Mouse (Mus musculus) lung, postnatal 0 days (tissue): ENCODE measurements at regions not wholly inside any gene's neighbourhood (a gene's known extent, or its start where the extent isn't known, plus 50 kb on each side); places are given as distances from the start of the nearest gene placed in this dataset.

Experiments used
- ATAC-seq: fragments of 200-750 bp; cut with Nextera tagmentation; 2 replicates; pipeline ENCODE4 v1.8.0; 2017; ENCODE audit warnings: moderate library complexity
- DNase-seq: peaks from one replicate; pipeline ENCODE4 v3.0.0-alpha.2; 2016; ENCODE audit warnings: low spot score
- H3K27ac ChIP-seq: fragments of 300-500 bp; sonication (generic); 2 replicates; pipeline ENCODE4 v1.5.1; 2014; ENCODE audit warnings: antibody characterized with exemption, mild to moderate bottlenecking, low read length, mixed read lengths
- H3K27me3 ChIP-seq: fragments of 300-500 bp; sonication (generic); replicated peaks from 2 replicates; pipeline ENCODE4 v1.6.1; 2014; ENCODE audit warnings: low read length, mixed read lengths; ENCODE audit not compliant: insufficient read depth
- H3K36me3 ChIP-seq: fragments of 300-500 bp; sonication (generic); 2 replicates; pipeline ENCODE4 v1.6.1; 2014; ENCODE audit warnings: low read length, mixed read lengths; ENCODE audit not compliant: insufficient read depth
- H3K4me1 ChIP-seq: fragments of 300-500 bp; sonication (generic); 2 replicates; pipeline ENCODE4 v1.6.1; 2014; ENCODE audit warnings: antibody characterized with exemption, low read depth, low read length, mixed read lengths; ENCODE audit not compliant: insufficient read depth
- H3K4me2 ChIP-seq: fragments of 300-500 bp; sonication (generic); replicated peaks from 2 replicates; pipeline ENCODE4 v1.6.1; 2014; ENCODE audit warnings: low read depth, mild to moderate bottlenecking, low read length, moderate library complexity, mixed read lengths
- H3K4me3 ChIP-seq: fragments of 300-500 bp; sonication (generic); 2 replicates; pipeline ENCODE4 v1.5.1; 2014; ENCODE audit warnings: low read depth, low read length
- H3K9ac ChIP-seq: fragments of 300-500 bp; sonication (generic); replicated peaks from 2 replicates; pipeline ENCODE4 v1.6.1; 2014; ENCODE audit warnings: low read depth, mild to moderate bottlenecking
- H3K9me3 ChIP-seq: fragments of 300-500 bp; sonication (generic); 2 replicates; pipeline ENCODE4 v1.6.1; 2016; ENCODE audit warnings: low read length, mixed read lengths
- CTCF ChIP-seq: IDR thresholded peaks from 2 replicates; pipeline ENCODE4 v1.5.1; 2016; ENCODE audit warnings: antibody characterized with exemption, mild to moderate bottlenecking
- EP300 ChIP-seq: IDR thresholded peaks from 2 replicates; pipeline ENCODE4 v1.6.1; 2016; ENCODE audit warnings: antibody characterized with exemption, mild to moderate bottlenecking, control low read depth
- WGBS: fragments of 180-500 bp; shearing (Covaris S2); extraction: QIAGEN DNeasy Blood & Tissue Kit; methylation state at CpG from one replicate; pipeline ENCODE4 v1.1.7; 2014; 5-methylcytosine and 5-hydroxymethylcytosine counted together

GRCm38 (mm10) chr15:13393155-13393554, 219.7 kb upstream of the Cdh6 start:
- H3K9ac ChIP-seq = no peak overlapping the region
- ATAC-seq (no peak), DNase-seq (peak; percentile 11)
- no peaks in the 10 kb centered on the region for H3K27me3 ChIP-seq
- no peaks in the 10 kb centered on the region for H3K36me3 ChIP-seq
- no peak overlapping the region for H3K4me3 ChIP-seq
- no peaks in the 10 kb centered on the region for H3K4me1 ChIP-seq
- no peak overlapping the region for H3K27ac ChIP-seq
- no peak for TF ChIP-seq CTCF
- TF ChIP-seq EP300 = no peak
- no peaks in the 10 kb centered on the region for H3K9me3 ChIP-seq
- no peak overlapping the region for H3K4me2 ChIP-seq
- WGBS = 71% methylated on average over 6 of the region's 6 CpGs

GRCm38 (mm10) chr15:13391331-13391730, 217.9 kb upstream of the Cdh6 start:
- DNase-seq = peak; percentile 81
- TF ChIP-seq EP300 (peak; percentile 48; the same call in 1 of the 2 replicates), CTCF (no peak)
- WGBS = 38% methylated on average over 4 of the region's 4 CpGs
- Histone ChIP-seq H3K4me1 (no peaks in the 10 kb centered on the region), H3K27me3 (no peaks in the 10 kb centered on the region), H3K9ac (no peak overlapping the region), H3K9me3 (no peaks in the 10 kb centered on the region), H3K27ac (no peak overlapping the region), H3K4me3 (no peak overlapping the region), H3K36me3 (no peaks in the 10 kb centered on the region), H3K4me2 (no peak overlapping the region)
- ATAC-seq = peak; percentile 71

- no peaks in the 10 kb centered on the region for H3K27me3 ChIP-seq
- no peaks in the 10 kb centered on the region for H3K9me3 ChIP-seq
- no peak for ATAC-seq
- no peak for DNase-seq
- H3K27ac ChIP-seq = no peak overlapping the region
- H3K9ac ChIP-seq = no peak overlapping the region
- H3K4me2 ChIP-seq = no peak overlapping the region
- WGBS = 26% methylated on average over 6 of the region's 6 CpGs
- no peak overlapping the region for H3K4me3 ChIP-seq
- TF ChIP-seq CTCF = no peak
- TF ChIP-seq EP300 = no peak
- no peaks in the 10 kb centered on the region for H3K36me3 ChIP-seq
- no peaks in the 10 kb centered on the region for H3K4me1 ChIP-seq
These were observed 211.3 kb upstream of the Cdh6 start for GRCm38 (mm10) chr15:13384815-13385214.

GRCm38 (mm10) chr15:13375590-13375989, 202.1 kb upstream of the Cdh6 start:
- no peak for TF ChIP-seq CTCF
- ATAC-seq (no peak), DNase-seq (no peak)
- Histone ChIP-seq H3K27me3 (no peaks in the 10 kb centered on the region), H3K4me3 (no peak overlapping the region), H3K9me3 (no peaks in the 10 kb centered on the region), H3K9ac (no peak overlapping the region), H3K4me2 (no peak overlapping the region), H3K4me1 (no peaks in the 10 kb centered on the region), H3K36me3 (no peaks in the 10 kb centered on the region), H3K27ac (no peak overlapping the region)
- WGBS = 78% methylated on average over 3 of the region's 3 CpGs

GRCm38 (mm10) chr15:13368799-13369198, 195.3 kb upstream of the Cdh6 start:
- Histone ChIP-seq H3K27ac (no peak overlapping the region), H3K4me3 (no peak overlapping the region), H3K9me3 (no peaks in the 10 kb centered on the region), H3K36me3 (no peaks in the 10 kb centered on the region), H3K4me1 (no peaks in the 10 kb centered on the region), H3K4me2 (no peak overlapping the region), H3K9ac (no peak overlapping the region), H3K27me3 (no peaks in the 10 kb centered on the region)
- TF ChIP-seq EP300 (no peak), CTCF (no peak)
- no peak for ATAC-seq
- 38% methylated on average over 5 of the region's 5 CpGs for WGBS
- DNase-seq = no peak

GRCm38 (mm10) chr15:13367291-13367954, 193.9 kb upstream of the Cdh6 start:
- Histone ChIP-seq H3K27ac (no peak overlapping the region), H3K4me2 (0 out of 2 replicates have a peak overlapping the region, but pooled peaks have one; percentile 11), H3K4me3 (no peak overlapping the region), H3K9ac (no peak overlapping the region), H3K9me3 (no peaks in the 10 kb centered on the region), H3K27me3 (no peaks in the 10 kb centered on the region), H3K36me3 (no peaks in the 10 kb centered on the region), H3K4me1 (no peaks in the 10 kb centered on the region)
- TF ChIP-seq EP300 = no peak
- TF ChIP-seq CTCF = no peak
- 29% methylated on average over 16 of the region's 16 CpGs for WGBS
- DNase-seq (no peak), ATAC-seq (no peak)

- WGBS = 32% methylated on average over 4 of the region's 4 CpGs
These were observed 193.1 kb upstream of the Cdh6 start for GRCm38 (mm10) chr15:13366606-13367005.

More at GRCm38 (mm10) chr15:13366606-13367005, 193.1 kb upstream of the Cdh6 start:
- no peak overlapping the region for H3K9ac ChIP-seq
- DNase-seq = no peak
- H3K4me2 ChIP-seq = no peak overlapping the region
- no peak for TF ChIP-seq EP300
- TF ChIP-seq CTCF = no peak
- ATAC-seq = no peak
- no peaks in the 10 kb centered on the region for H3K4me1 ChIP-seq
- H3K27ac ChIP-seq = no peak overlapping the region
- no peaks in the 10 kb centered on the region for H3K9me3 ChIP-seq
- no peak overlapping the region for H3K4me3 ChIP-seq
- no peaks in the 10 kb centered on the region for H3K27me3 ChIP-seq
- H3K36me3 ChIP-seq = no peaks in the 10 kb centered on the region
